Mouse (Mus musculus): ENCODE measurements at regions not wholly inside any gene's neighbourhood (a gene's known extent, or its start where the extent isn't known, plus 50 kb on each side); places are given as distances from the start of the nearest gene placed in this dataset.
"Not testable (repeated sequence)": the region's sequence is repeated elsewhere in the genome, so short reads cannot be mapped to it uniquely, and the experiment has no call there.

DNA sequence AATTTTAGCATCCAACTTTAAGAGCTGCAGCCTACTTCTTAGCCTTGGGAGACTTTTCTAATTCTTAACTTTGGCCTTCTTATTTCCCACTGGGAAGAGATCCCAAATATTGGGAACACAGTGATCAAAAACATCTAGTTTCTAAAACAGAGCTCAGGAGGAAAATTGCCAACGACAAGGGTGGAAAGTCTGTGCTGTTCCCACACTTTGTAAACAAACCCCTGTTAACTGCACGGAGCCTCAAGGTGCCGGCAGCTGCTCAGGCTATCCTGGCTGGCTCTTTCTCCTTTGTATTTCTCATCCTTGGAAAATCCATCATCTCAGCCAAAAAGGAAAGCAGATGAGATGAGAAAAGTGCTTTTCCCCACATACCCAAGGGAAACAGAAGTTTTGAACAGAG, 84.9 kb downstream of the Impad1 start:
- no peak for DNase-seq

- no peak for DNase-seq
These were observed 94.1 kb downstream of the Impad1 start for GRCm38 (mm10) chr4:4699102-4699501.

DNA sequence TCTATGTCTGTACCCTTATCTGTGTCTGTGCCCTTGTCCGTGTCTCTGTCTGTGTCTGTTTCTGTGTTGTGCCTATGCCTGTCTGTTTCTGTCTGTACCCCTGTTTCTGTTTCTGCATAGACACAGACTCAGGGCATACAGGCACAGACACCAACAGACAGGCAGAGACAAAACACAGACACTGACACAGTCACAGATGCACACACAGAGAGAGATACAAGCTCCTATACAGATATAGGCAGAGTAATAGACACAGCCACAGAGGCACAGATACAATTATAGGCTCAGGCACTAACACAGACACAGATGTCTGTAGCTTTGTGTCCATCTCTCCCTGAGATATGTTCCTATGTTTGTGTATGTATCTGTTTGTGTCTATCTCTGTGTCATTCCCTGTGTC, 97.7 kb downstream of the Impad1 start:
- DNase-seq, result no peak

DNA sequence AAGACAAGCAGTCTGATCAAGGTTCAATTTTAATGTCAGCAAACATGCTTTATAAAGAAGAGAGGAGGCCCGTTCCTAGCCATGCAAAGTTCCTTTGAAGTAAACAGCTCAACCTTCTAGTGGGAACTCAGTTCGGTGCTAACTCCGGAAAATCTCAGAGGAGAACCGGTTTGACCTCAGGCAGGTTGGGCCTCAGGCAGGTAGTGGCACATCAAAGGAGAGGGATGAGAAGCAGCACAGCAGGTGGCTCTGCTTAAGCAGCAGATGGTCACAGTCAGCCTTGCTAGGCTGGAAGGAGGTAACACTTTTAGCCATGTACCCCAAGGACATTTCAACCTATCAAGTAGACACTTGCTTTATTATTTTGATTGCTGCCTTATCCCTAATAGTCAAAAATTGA, 106.2 kb downstream of the Impad1 start:
- peak; percentile 5 to 15 for DNase-seq

- no peak for DNase-seq
These were observed 118.5 kb downstream of the Impad1 start for GRCm38 (mm10) chr4:4674607-4675006.

GRCm38 (mm10) chr4:4650251-4650650, 142.9 kb downstream of the Impad1 start:
- DNase-seq, result no peak

- DNase-seq, result no peak
These were observed 147.9 kb downstream of the Impad1 start for GRCm38 (mm10) chr4:4645264-4645663.

DNA sequence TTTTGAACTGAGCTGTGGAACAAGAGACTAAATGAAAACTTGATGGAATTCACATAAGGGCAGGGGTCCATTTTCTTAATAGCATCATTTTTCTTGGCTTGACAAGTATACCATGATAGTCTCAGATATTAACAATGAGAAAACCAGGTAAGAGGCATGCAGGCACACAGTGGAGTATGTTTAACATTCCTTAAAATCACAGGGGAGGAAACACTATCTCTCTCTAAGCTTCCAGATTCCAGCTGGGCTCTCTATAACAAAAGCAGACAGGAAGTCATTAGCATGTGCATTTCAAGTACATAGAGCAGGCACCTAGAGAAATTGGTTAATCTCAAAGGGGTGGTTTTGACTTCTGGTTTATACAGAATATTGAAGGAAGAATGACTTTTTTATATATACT, 156.9 kb downstream of the Impad1 start:
- DNase-seq, result no peak

DNA sequence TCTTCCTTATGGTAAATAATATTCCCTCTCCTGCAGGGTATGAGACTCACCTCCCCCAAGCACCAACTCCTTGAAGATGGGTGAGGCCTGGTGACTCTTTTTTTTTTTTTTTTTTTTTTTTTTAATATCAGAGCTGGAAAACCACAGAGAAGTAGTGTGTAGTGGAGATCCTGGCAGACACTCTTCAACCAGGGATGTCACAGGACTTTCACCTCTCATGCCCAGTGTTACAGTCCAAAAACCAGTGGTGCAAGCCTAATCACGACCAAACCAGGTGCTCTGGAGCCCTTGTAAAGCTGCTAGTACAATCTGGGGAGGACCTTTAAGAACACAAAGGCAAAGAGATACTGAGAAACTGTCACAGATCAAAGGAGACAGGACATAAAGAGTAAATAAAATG, 157.3 kb downstream of the Impad1 start:
- no peak for DNase-seq

GRCm38 (mm10) chr4:4635338-4635737, 157.8 kb downstream of the Impad1 start:
- no peak for DNase-seq

DNA sequence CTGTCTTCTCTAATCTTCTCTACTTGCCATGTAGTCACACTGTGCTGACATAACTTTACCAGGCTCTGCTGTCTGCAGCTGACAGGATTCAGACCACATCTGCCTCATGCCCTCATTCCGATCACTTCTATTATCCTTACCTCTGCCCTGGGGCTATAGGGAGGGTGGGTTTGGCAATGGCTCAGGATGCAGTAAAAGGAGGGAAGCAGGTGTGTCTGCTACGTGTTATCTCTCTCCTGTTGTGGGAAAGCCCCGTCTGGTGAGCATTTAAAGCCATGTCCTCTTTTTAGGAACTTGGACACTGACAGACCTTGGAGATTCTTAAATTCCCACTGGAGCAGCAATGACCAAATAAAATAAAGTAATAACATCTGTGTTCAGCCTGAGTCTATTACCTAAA, 158.5 kb downstream of the Impad1 start:
- DNase-seq, result no peak

GRCm38 (mm10) chr4:4630750-4631149, 162.4 kb downstream of the Impad1 start:
- DNase-seq, result no peak

- no peak for DNase-seq
These were observed 163.9 kb downstream of the Impad1 start for GRCm38 (mm10) chr4:4629251-4629650.

- DNase-seq, result peak; percentile 12 to 29
These were observed 169.3 kb downstream of the Impad1 start for GRCm38 (mm10) chr4:4623840-4624239.

DNA sequence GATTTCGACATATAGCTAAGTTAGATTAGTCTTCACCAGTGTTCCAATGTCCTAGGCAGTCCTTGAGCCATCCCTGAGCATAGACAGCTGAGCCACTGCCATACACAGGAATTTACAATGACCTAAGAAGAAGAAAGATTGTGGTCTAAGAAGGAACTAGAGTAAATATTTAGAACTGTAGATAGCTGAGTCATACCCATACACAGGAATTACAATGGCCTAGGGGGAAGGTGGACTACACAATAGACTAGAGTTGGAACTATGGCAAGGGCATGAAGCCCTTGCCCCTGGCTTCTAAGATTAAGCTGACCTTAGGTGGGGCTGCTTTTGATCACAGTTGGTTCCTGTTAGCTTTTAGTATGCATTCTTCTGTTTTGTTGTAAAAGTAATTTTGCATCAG, 173.0 kb downstream of the Impad1 start:
- not testable (repeated sequence) for DNase-seq

DNA sequence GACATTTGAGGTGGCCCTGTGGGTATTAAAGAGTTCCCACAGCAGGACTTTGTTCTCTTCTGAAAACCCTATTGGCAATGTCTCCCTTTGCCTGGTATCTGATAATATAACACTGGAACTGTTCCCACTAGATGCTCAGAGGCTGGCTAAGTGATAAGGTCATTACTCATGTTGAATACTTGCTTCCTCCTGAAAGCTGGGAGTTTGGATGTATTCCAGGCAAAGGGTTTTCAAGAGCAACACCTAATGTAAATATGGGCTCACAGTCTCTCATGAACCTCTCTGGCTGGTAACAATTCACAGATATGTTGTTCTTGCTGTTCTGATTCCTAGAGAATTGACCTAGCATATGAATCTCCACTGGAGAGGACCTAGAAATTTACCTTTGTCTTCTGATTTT, 178.6 kb downstream of the Impad1 start:
- DNase-seq, result no peak
